Mouse (Mus musculus): ENCODE measurements around the gene Arhgef2. TPM values are rescaled to one million over a fixed set of nuclear protein-coding genes. Genes with fewer than 3 reads are reported as not detected.

The Arhgef2 gene
- polyA plus RNA-seq, 1 experiment from 2014 or later: 123 TPM

DNA sequence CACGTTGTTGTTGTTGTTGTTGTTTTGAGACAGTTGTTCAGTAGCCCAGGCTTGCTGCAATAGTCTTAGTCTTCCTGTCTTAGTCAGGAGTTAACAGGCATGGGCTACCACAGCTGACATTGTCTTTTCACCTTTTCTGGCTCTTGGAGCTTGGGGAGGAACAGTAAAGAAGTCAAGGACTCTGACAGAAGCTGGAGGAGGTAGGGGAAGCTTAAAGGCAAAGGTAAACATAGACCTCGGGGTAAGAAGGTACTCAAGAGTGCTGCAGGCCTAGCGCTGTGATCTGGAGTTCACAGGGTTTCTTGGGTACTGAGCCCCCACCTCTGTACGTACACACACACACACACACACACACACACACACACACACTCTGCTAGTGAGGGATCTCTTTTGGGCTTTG lies 23.0 kb downstream of the Arhgef2 start:
- Histone ChIP-seq H3K9ac (ENCODE audit: low read length) (no peak overlapping the region), H3K4me1 (replicated peaks; ENCODE audit: control insufficient read depth, insufficient read depth, low read length) (peaks cover 69% of the 10 kb centered on the region), H3K27me3 (ENCODE audit: control insufficient read depth, insufficient read depth, low read depth, low read length) (no peaks in the 10 kb centered on the region), H3K4me2 (ENCODE audit: low read depth, low read length) (no peak overlapping the region), H3K36me3 (ENCODE audit: control insufficient read depth, insufficient read depth, low read length) (peaks cover 37% of the 10 kb centered on the region), H3K27ac (ENCODE audit: low read length) (peak overlapping the region; percentile 19), H3K4me3 (ENCODE audit: low read length) (no peak overlapping the region), H3K9me3 (ENCODE audit: control insufficient read depth, low read length) (no peaks in the 10 kb centered on the region)
- WGBS: 45% methylated on average over 4 of the region's 4 CpGs
- ATAC-seq (ENCODE audit: low read depth): peak; percentile 55

DNA sequence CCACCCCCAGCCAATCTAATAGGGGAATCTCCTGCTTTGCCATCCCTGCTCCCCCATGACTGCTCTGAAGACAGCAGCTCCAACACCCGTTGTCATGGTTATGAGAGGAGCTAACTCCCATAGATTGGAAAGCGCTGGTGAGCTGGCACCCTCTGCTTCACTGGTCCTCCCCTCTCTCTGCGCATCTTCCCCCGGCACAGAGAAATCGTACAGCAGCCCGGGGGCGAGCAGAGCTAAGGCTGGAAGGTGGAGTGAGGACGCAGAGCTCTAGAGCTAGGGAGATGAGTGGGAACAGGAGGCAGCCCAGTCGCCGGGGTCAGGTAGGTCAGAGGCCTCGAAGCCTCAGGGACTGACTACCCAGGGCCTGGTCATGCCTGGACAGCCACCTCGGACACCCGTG lies 23.5 kb downstream of the Arhgef2 start:
- ATAC-seq (ENCODE audit: low read depth): no peak
- H3K9ac ChIP-seq (ENCODE audit: low read length): 0 out of 2 replicates have a peak overlapping the region, but pooled peaks have one; percentile 42

DNA sequence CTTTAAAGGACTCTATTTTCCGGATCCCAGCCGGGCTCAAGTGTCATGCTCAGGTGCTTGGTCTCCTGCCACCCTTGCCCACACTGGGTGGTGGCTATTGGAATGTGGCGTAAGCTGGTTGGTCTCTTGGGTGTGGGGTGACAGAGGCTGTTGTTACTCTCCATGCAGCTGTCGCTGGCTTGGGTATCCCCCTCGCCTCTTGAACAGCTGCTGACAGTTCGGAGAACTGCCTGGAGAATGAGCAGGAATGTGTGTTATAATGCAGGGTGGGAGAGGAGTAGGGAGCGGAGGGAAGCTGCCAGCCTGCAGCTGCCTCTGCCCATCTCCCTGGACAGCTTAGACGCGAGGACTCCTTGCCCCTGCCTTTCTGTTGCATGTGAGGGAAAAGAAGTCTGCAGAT lies 24.3 kb downstream of the Arhgef2 start:
- Histone ChIP-seq H3K9ac (ENCODE audit: low read length) (no peak overlapping the region), H3K4me1 (replicated peaks; ENCODE audit: control insufficient read depth, insufficient read depth, low read length) (peaks cover 56% of the 10 kb centered on the region), H3K9me3 (ENCODE audit: control insufficient read depth, low read length) (no peaks in the 10 kb centered on the region), H3K36me3 (ENCODE audit: control insufficient read depth, insufficient read depth, low read length) (peaks cover 50% of the 10 kb centered on the region), H3K4me2 (ENCODE audit: low read depth, low read length) (no peak overlapping the region), H3K27me3 (ENCODE audit: control insufficient read depth, insufficient read depth, low read depth, low read length) (no peaks in the 10 kb centered on the region), H3K27ac (ENCODE audit: low read length) (peak overlapping the region; percentile 78), H3K4me3 (ENCODE audit: low read length) (no peak overlapping the region)
- ATAC-seq (ENCODE audit: low read depth): no peak
- WGBS: 62% methylated on average over 9 of the region's 9 CpGs

More for the DNA sequence above, 23.5 kb downstream of the Arhgef2 start:
- peak overlapping the region; percentile 19; the same call in 1 of the 2 replicates for H3K27ac ChIP-seq (ENCODE audit: low read length)
- H3K9me3 ChIP-seq (ENCODE audit: control insufficient read depth, low read length): no peaks in the 10 kb centered on the region
- H3K36me3 ChIP-seq (ENCODE audit: control insufficient read depth, insufficient read depth, low read length): peaks cover 42% of the 10 kb centered on the region
- no peaks in the 10 kb centered on the region for H3K27me3 ChIP-seq (ENCODE audit: control insufficient read depth, insufficient read depth, low read depth, low read length)
- peaks cover 64% of the 10 kb centered on the region for H3K4me1 ChIP-seq (replicated peaks; ENCODE audit: control insufficient read depth, insufficient read depth, low read length)
- no peak overlapping the region for H3K4me3 ChIP-seq (ENCODE audit: low read length)
- H3K4me2 ChIP-seq (ENCODE audit: low read depth, low read length): no peak overlapping the region
- WGBS: 57% methylated on average over 13 of the region's 13 CpGs

DNA sequence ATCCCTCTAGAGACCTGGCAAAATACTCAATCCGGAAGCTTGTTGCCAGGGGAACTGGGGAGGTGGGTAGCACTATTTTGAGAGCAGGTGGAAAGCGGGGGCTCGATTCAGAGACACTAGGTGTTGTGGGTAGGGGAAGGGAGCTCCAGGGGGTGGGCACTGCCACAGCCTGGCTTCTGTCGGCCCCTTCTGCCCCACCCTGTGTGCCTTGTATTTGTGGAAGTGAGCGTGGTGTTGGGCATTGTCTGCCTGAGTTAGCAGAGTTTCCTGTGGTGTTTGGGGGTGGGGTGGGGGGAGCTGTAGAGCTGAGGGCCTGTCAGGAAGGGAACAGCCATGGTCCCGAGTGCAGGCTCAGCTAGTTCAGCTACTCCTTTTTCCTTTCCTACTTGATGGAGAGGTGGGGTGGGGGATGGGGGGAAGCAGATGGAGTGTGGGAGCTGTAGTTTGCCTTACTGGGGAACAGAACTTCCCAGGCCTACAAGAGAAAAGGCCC lies 25.1 kb downstream of the Arhgef2 start:
- Histone ChIP-seq H3K27ac (ENCODE audit: low read length) (peak overlapping the region; percentile 78), H3K27me3 (ENCODE audit: control insufficient read depth, insufficient read depth, low read depth, low read length) (no peaks in the 10 kb centered on the region), H3K9ac (ENCODE audit: low read length) (no peak overlapping the region), H3K4me1 (replicated peaks; ENCODE audit: control insufficient read depth, insufficient read depth, low read length) (peaks cover 50% of the 10 kb centered on the region), H3K36me3 (ENCODE audit: control insufficient read depth, insufficient read depth, low read length) (peaks cover 59% of the 10 kb centered on the region), H3K4me2 (ENCODE audit: low read depth, low read length) (peak overlapping the region; percentile 17; the same call in 1 of the 2 replicates), H3K9me3 (ENCODE audit: control insufficient read depth, low read length) (no peaks in the 10 kb centered on the region), H3K4me3 (ENCODE audit: low read length) (no peak overlapping the region)
- 49% methylated on average over 6 of the region's 6 CpGs for WGBS
- ATAC-seq (ENCODE audit: low read depth): peak; percentile 66

DNA sequence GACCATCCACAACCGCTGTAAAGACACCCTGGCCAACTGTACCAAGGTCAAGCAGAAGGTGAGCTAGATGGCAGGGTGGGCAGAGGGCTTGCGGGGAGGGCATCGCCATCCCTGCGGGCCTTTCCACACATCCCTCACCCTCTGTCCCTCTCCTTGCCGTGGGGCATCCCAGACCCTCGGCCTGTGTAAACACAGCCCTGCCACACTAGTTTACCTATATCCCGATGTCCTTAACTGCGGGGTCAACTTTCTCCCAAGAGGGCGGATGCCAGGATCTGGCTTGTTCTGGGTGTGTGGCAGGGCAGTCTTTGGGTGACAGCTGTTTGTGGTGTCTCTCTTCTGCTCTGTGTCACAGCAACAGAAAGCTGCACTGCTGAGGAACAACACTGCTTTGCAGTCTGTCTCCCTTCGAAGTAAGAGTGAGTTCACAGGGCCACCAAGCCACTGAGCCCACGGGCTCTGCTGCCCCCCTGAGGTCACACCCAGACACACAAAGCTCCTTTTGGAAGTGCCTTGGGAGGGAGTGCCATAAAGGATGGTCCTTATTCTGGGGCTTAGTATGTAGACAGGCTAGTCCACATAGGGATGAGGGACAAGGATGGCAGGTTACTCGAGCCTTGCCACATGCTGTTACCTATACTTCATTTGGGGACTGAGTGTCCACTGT lies 26.3 kb downstream of the Arhgef2 start:
- no peaks in the 10 kb centered on the region for H3K9me3 ChIP-seq (ENCODE audit: control insufficient read depth, low read length)
- H3K4me1 ChIP-seq (replicated peaks; ENCODE audit: control insufficient read depth, insufficient read depth, low read length): peaks cover 38% of the 10 kb centered on the region
- no peak overlapping the region for H3K4me3 ChIP-seq (ENCODE audit: low read length)
- no peak overlapping the region for H3K9ac ChIP-seq (ENCODE audit: low read length)
- H3K27ac ChIP-seq (ENCODE audit: low read length): no peak overlapping the region
- H3K4me2 ChIP-seq (ENCODE audit: low read depth, low read length): no peak overlapping the region
- 66% methylated on average over 12 of the region's 12 CpGs for WGBS
- ATAC-seq (ENCODE audit: low read depth): no peak
- H3K27me3 ChIP-seq (ENCODE audit: control insufficient read depth, insufficient read depth, low read depth, low read length): no peaks in the 10 kb centered on the region
- peaks cover 70% of the 10 kb centered on the region for H3K36me3 ChIP-seq (ENCODE audit: control insufficient read depth, insufficient read depth, low read length)

DNA sequence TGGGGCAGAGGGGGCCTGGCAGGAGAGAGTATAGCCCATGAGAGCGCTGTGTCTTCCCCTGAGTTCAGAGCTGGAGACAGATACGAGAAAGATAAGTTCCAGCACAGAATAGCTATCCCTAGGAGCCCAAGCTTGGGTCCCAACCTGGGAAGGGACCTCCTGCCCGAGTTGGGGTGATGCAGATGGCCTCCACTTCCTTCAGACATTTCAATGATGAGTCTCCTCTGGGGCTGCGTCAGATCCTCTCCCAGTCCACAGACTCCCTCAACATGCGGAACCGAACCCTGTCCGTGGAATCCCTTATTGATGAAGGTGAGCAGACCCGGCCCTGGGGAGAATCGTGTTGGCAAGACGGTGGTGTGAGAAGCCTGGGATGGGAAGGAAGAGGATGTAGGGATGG lies 27.3 kb downstream of the Arhgef2 start:
- no peak for ATAC-seq (ENCODE audit: low read depth)
- Histone ChIP-seq H3K9me3 (ENCODE audit: control insufficient read depth, low read length) (no peaks in the 10 kb centered on the region), H3K4me2 (ENCODE audit: low read depth, low read length) (no peak overlapping the region), H3K4me3 (ENCODE audit: low read length) (no peak overlapping the region), H3K36me3 (ENCODE audit: control insufficient read depth, insufficient read depth, low read length) (peaks cover 76% of the 10 kb centered on the region), H3K9ac (ENCODE audit: low read length) (no peak overlapping the region), H3K27me3 (ENCODE audit: control insufficient read depth, insufficient read depth, low read depth, low read length) (no peaks in the 10 kb centered on the region), H3K4me1 (replicated peaks; ENCODE audit: control insufficient read depth, insufficient read depth, low read length) (peaks cover 32% of the 10 kb centered on the region), H3K27ac (ENCODE audit: low read length) (no peak overlapping the region)
- 91% methylated on average over 10 of the region's 10 CpGs for WGBS

DNA sequence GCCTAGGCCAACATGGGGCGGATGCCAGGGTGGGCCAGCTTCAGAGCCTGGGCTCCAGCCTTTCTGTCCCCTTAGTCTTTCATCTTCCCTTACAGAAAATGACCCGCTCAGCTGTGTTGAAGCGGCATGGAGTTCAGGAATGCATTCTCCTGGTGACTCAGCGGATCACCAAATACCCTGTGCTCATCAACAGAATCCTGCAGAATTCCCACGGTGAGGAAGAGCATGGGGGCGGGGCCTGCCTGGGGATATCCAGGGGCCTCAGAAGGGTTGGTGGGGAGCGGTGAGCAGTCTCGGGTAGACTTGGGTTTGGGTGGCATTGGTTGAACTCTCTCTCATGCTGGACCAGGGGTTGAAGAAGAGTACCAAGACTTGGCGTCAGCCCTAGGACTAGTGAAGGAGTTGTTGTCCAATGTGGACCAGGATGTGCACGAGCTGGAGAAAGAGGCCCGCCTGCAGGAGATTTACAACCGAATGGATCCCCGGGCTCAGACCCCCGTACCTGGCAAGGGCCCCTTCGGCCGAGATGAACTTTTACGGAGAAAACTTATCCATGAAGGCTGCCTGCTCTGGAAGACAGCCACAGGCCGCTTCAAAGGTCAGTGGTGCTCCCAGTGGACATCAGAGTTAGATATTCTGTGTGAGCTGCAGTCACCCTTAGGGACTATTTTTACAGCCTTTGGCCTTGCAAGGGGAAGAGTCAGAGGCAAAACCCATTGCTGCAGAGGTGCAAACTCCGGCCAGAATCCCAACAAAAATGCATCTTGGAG lies 29.9 kb downstream of the Arhgef2 start:
- peaks cover 88% of the 10 kb centered on the region for H3K36me3 ChIP-seq (ENCODE audit: control insufficient read depth, insufficient read depth, low read length)
- no peak for ATAC-seq (ENCODE audit: low read depth)
- H3K4me3 ChIP-seq (ENCODE audit: low read length): no peak overlapping the region
- no peaks in the 10 kb centered on the region for H3K9me3 ChIP-seq (ENCODE audit: control insufficient read depth, low read length)
- no peak overlapping the region for H3K4me2 ChIP-seq (ENCODE audit: low read depth, low read length)
- no peak overlapping the region for H3K9ac ChIP-seq (ENCODE audit: low read length)
- peaks cover 11% of the 10 kb centered on the region for H3K4me1 ChIP-seq (replicated peaks; ENCODE audit: control insufficient read depth, insufficient read depth, low read length)
- H3K27ac ChIP-seq (ENCODE audit: low read length): no peak overlapping the region
- WGBS: 92% methylated on average over 19 of the region's 19 CpGs
- no peaks in the 10 kb centered on the region for H3K27me3 ChIP-seq (ENCODE audit: control insufficient read depth, insufficient read depth, low read depth, low read length)

DNA sequence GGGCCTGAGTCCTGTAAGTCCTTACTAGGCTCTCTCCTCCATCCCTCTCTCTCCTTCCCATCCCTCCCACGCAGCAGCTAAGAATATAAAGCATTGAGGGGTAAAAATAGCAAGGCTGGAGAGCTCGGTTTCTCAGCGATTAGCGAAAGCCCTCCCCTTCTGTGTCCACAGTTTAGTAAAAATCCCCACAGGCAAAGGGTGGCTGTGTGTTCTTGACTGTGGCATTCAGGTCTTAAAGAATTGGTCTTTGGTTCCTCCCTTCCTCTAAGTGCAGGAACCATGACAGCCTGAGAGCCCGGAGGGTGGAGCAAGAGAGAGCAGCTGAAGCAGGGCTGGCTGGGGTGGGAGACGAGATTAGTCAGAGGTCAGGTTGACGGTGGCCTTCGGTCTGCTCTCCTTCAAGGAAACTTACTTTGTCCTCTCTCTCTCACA lies 30.8 kb downstream of the Arhgef2 start:
- WGBS: 91% methylated on average over 8 of the region's 8 CpGs
- no peak for ATAC-seq (ENCODE audit: low read depth)
- Histone ChIP-seq H3K4me3 (ENCODE audit: low read length) (no peak overlapping the region), H3K27me3 (ENCODE audit: control insufficient read depth, insufficient read depth, low read depth, low read length) (no peaks in the 10 kb centered on the region), H3K4me1 (replicated peaks; ENCODE audit: control insufficient read depth, insufficient read depth, low read length) (peaks cover 4% of the 10 kb centered on the region), H3K27ac (ENCODE audit: low read length) (no peak overlapping the region), H3K9me3 (ENCODE audit: control insufficient read depth, low read length) (no peaks in the 10 kb centered on the region), H3K4me2 (ENCODE audit: low read depth, low read length) (no peak overlapping the region), H3K36me3 (ENCODE audit: control insufficient read depth, insufficient read depth, low read length) (peaks cover 88% of the 10 kb centered on the region), H3K9ac (ENCODE audit: low read length) (no peak overlapping the region)

DNA sequence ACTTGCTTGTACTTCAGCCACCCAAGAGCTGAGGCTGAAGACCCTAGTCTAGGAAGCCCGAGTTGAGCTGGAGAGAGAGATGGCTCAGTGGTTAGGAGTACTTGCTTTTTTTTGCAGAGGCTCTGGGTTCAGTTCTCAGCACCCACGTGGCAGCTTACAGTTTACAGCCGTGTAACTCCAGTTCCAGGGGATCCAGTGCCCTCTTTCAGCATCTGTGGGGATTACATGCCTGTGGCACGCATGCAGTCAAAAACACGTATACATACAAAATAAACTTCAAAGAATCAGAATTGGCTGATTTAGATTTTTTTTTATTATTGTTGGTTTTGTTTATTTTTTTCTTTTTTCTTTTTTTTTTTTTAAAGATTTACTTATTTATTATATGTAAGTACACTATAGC lies 31.4 kb downstream of the Arhgef2 start:
- Histone ChIP-seq H3K27ac (ENCODE audit: low read length) (no peak overlapping the region), H3K4me2 (ENCODE audit: low read depth, low read length) (no peak overlapping the region), H3K4me1 (replicated peaks; ENCODE audit: control insufficient read depth, insufficient read depth, low read length) (no peaks in the 10 kb centered on the region), H3K27me3 (ENCODE audit: control insufficient read depth, insufficient read depth, low read depth, low read length) (no peaks in the 10 kb centered on the region), H3K9me3 (ENCODE audit: control insufficient read depth, low read length) (no peaks in the 10 kb centered on the region), H3K9ac (ENCODE audit: low read length) (no peak overlapping the region), H3K4me3 (ENCODE audit: low read length) (no peak overlapping the region), H3K36me3 (ENCODE audit: control insufficient read depth, insufficient read depth, low read length) (peaks cover 88% of the 10 kb centered on the region)
- no peak for ATAC-seq (ENCODE audit: low read depth)
- 88% methylated on average over 5 of the region's 5 CpGs for WGBS
